ENCODE assay signal across 10 mouse cellular contexts in the genomic region with DNA sequence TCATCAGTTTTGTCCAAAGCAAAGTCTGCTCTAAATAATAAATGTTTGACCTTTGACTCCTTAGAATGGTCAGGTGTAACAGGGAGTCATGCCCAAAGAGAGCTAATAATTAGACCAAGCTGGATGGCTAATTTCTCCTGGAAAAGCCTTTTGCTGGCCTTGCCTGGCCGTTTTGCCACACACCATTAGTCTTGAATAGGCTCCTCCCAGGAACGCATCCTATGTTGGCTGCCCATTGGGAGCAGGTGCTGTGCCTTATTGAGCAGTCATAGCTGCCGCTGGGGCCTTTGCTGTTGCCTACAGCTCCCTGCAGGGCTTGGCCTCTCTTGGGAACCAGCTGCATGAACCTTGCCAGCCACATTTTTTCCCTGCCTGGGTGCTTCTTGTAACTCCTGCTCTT.
DNase-seq lines count a peak whose midpoint lies in the region; ATAC-seq and TF ChIP-seq lines count a peak whose summit lies in the region.
"Had no signal": no experiment of that assay in that cellular context is flagged by ENCODE, and none has a peak within 500 bp of the region (broad histone marks: within the 10 kb centered on the region; RNA-seq: fewer than 3 reads in every experiment).

No protein-coding gene starts in this region.

- no peaks in the 10 kb centered on the region for H3K27me3 ChIP-seq in forebrain, embryonic 14.5 days (replicated peaks; ENCODE audit: control insufficient read depth, insufficient read depth, low read length)
- no peaks in the 10 kb centered on the region for H3K27me3 ChIP-seq in kidney, adult 2 months (replicated peaks; ENCODE audit: control insufficient read depth, insufficient read depth, low read length)

- H3K4me1 ChIP-seq in forebrain, embryonic 14.5 days (ENCODE audit: control insufficient read depth, insufficient read depth, low read length): no peaks in the 10 kb centered on the region
- H3K4me1 ChIP-seq in kidney, adult 2 months (ENCODE audit: control insufficient read depth, insufficient read depth, low read length): peaks cover 2% of the 10 kb centered on the region; the same call in 1 of the 2 replicates

- H3K36me3 ChIP-seq in forebrain, embryonic 14.5 days (ENCODE audit: control insufficient read depth, insufficient read depth, low read length): no peaks in the 10 kb centered on the region
- H3K36me3 ChIP-seq in kidney, adult 2 months (ENCODE audit: control insufficient read depth, insufficient read depth, low read length): no peaks in the 10 kb centered on the region

- no peak overlapping the region for H3K9ac ChIP-seq in forebrain, embryonic 14.5 days (ENCODE audit: low read length)

- WGBS in forebrain, embryonic 14.5 days: 8% methylated on average over 3 of the region's 3 CpGs
- 25% methylated on average over 3 of the region's 3 CpGs for WGBS in kidney, adult 2 months

- ATAC-seq in forebrain, embryonic 14.5 days: peak; percentile 60; the same call in 1 of the 2 replicates

- no peak overlapping the region for H3K4me2 ChIP-seq in forebrain, embryonic 14.5 days (ENCODE audit: low read length)

- no peak for TF ChIP-seq CTCF in kidney, adult 2 months (conservative IDR thresholded peaks at IDR 0.05; ENCODE audit: insufficient read depth, insufficient read length, low read depth, low read length)

- no peaks in the 10 kb centered on the region for H3K9me3 ChIP-seq in forebrain, embryonic 14.5 days (replicated peaks; ENCODE audit: control insufficient read depth, low read length)

- no peak overlapping the region for H3K4me3 ChIP-seq in forebrain, embryonic 14.5 days (ENCODE audit: low read depth, low read length)
- H3K4me3 ChIP-seq in kidney, adult 2 months (ENCODE audit: insufficient read depth, low read depth, low read length): no peak overlapping the region

- no peak overlapping the region for H3K27ac ChIP-seq in forebrain, embryonic 14.5 days (ENCODE audit: low read depth, low read length)
- H3K27ac ChIP-seq in kidney, adult 2 months (ENCODE audit: insufficient read depth, low read depth, low read length): no peak overlapping the region

- TF ChIP-seq POLR2A in kidney, adult 2 months (IDR thresholded peaks at IDR 0.05; ENCODE audit: low read depth, low read length): no peak

- DNase-seq in cerebellum, postnatal 10 days: peak; percentile 5 to 45
- no peak for DNase-seq in cerebellum, adult 11-12 months
- peak; percentile 22 for DNase-seq in forebrain, embryonic 14.5 days (ENCODE audit: low spot score)
- DNase-seq in kidney, adult 2 months: peak; percentile 80
- DNase-seq in neural tube, embryonic 10.5 days (ENCODE audit: extremely low spot score, low spot score): peak; percentile 17
- no peak for DNase-seq in natural killer cell, adult 2 months (ENCODE audit: low spot score in 2 of 2)
- DNase-seq in frontal cortex, postnatal 36 days (ENCODE audit: low spot score in 2 of 2): no peak
- no peak for DNase-seq in gastrocnemius, postnatal 10 days
- DNase-seq: heart, postnatal 14 days; liver had no signal

Comparison
In these comparisons a context has a peak if more than half of its experiments do, and no peak if none do; other contexts are left out.
1. DNase-seq: peak in cerebellum, postnatal 10 days (2 of 2), forebrain, embryonic 14.5 days (single experiment), kidney, adult 2 months (single experiment) and neural tube, embryonic 10.5 days (single experiment); none in cerebellum, adult 11-12 months (single experiment), natural killer cell, adult 2 months (0 of 2), frontal cortex, postnatal 36 days (0 of 2) and gastrocnemius, postnatal 10 days (single experiment).